Mouse (Mus musculus): ENCODE measurements around the gene Lamc1. TPM values are rescaled to one million over a fixed set of nuclear protein-coding genes. Genes with fewer than 3 reads are reported as not detected.

The Lamc1 gene
- polyA plus RNA-seq, 1 experiment from 2014 or later: 31.9 TPM

DNA sequence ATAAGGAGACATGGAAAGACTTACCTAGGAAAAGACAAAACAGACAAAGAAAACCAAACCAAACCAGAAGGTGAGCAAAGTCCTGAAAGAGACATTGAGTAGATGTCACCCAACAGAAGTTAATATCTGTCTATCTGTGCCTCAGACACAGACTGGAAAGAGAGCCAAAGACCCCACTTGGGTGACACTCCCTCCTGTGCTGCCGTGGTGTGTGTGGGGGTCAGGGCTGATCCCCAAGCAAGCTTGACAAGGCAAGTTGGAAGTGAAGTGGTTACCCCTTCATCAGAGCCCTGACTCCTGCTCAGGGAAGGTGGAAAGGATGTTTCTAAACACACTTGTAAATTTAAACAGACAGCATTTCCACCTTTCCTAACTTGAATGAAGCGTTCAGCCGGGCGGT lies 140.2 kb downstream of the Lamc1 start:
- no peaks in the 10 kb centered on the region for H3K9me3 ChIP-seq (ENCODE audit: control insufficient read depth, low read length)
- H3K27me3 ChIP-seq (replicated peaks; ENCODE audit: control insufficient read depth, insufficient read depth, low read length): peaks cover 6% of the 10 kb centered on the region; the same call in 1 of the 2 replicates
- no peaks in the 10 kb centered on the region for H3K4me1 ChIP-seq (replicated peaks; ENCODE audit: control insufficient read depth, insufficient read depth, low read length)
- no peak overlapping the region for H3K4me3 ChIP-seq (ENCODE audit: low read depth, low read length)
- 87% methylated on average over 4 of the region's 4 CpGs for WGBS
- no peak for ATAC-seq (replicated peaks; ENCODE audit: low FRiP score)
- no peak overlapping the region for H3K27ac ChIP-seq (ENCODE audit: low read depth, low read length)
- no peaks in the 10 kb centered on the region for H3K36me3 ChIP-seq (ENCODE audit: control insufficient read depth, insufficient read depth, low read length)
- H3K4me2 ChIP-seq: no peak overlapping the region
- H3K9ac ChIP-seq (ENCODE audit: low read depth, low read length): no peak overlapping the region
- no peak for DNase-seq (ENCODE audit: low spot score)

DNA sequence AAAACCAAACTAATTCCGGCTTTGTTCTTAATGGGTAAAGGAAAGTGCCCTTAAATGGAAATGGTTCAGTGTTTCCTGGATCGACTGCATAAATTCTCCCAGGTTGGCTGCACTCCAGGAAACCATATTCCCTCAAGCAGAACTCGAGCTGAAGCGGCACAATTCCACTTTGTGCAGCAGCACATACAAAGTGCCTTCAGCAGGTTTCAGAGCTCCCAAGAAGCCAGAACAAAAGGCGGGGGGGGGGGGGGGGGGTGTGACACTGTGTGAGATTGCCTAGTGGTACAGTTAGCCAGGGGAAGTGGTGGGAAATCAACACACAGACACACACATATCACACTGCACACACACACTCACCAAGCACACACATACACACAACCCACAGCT lies 140.7 kb downstream of the Lamc1 start:
- H3K4me3 ChIP-seq (ENCODE audit: low read depth, low read length): no peak overlapping the region
- WGBS: 54% methylated on average over 5 of the region's 5 CpGs
- no peaks in the 10 kb centered on the region for H3K36me3 ChIP-seq (ENCODE audit: control insufficient read depth, insufficient read depth, low read length)
- no peaks in the 10 kb centered on the region for H3K9me3 ChIP-seq (ENCODE audit: control insufficient read depth, low read length)
- H3K4me2 ChIP-seq: no peak overlapping the region
- H3K27ac ChIP-seq (ENCODE audit: low read depth, low read length): no peak overlapping the region
- DNase-seq (ENCODE audit: low spot score) (no peak), ATAC-seq (replicated peaks; ENCODE audit: low FRiP score) (no peak)
- H3K4me1 ChIP-seq (replicated peaks; ENCODE audit: control insufficient read depth, insufficient read depth, low read length): no peaks in the 10 kb centered on the region
- H3K9ac ChIP-seq (ENCODE audit: low read depth, low read length): no peak overlapping the region
- H3K27me3 ChIP-seq (replicated peaks; ENCODE audit: control insufficient read depth, insufficient read depth, low read length): peaks cover 11% of the 10 kb centered on the region

GRCm38 (mm10) chr1:153191237-153191942 lies 141.2 kb downstream of the Lamc1 start:
- no peak overlapping the region for H3K4me3 ChIP-seq (ENCODE audit: low read depth, low read length)
- no peak overlapping the region for H3K4me2 ChIP-seq
- no peaks in the 10 kb centered on the region for H3K4me1 ChIP-seq (replicated peaks; ENCODE audit: control insufficient read depth, insufficient read depth, low read length)
- H3K27ac ChIP-seq (ENCODE audit: low read depth, low read length): no peak overlapping the region
- no peaks in the 10 kb centered on the region for H3K36me3 ChIP-seq (ENCODE audit: control insufficient read depth, insufficient read depth, low read length)
- no peaks in the 10 kb centered on the region for H3K9me3 ChIP-seq (ENCODE audit: control insufficient read depth, low read length)
- DNase-seq (ENCODE audit: low spot score) (no peak), ATAC-seq (replicated peaks; ENCODE audit: low FRiP score) (no peak)
- 86% methylated on average over 15 of the region's 15 CpGs for WGBS
- no peak overlapping the region for H3K9ac ChIP-seq (ENCODE audit: low read depth, low read length)
- H3K27me3 ChIP-seq (replicated peaks; ENCODE audit: control insufficient read depth, insufficient read depth, low read length): peaks cover 16% of the 10 kb centered on the region

GRCm38 (mm10) chr1:153188081-153188480 lies 144.5 kb downstream of the Lamc1 start:
- H3K36me3 ChIP-seq (ENCODE audit: control insufficient read depth, insufficient read depth, low read length): no peaks in the 10 kb centered on the region
- H3K9me3 ChIP-seq (ENCODE audit: control insufficient read depth, low read length): no peaks in the 10 kb centered on the region
- H3K9ac ChIP-seq (ENCODE audit: low read depth, low read length): no peak overlapping the region
- no peak overlapping the region for H3K4me2 ChIP-seq
- no peak overlapping the region for H3K4me3 ChIP-seq (ENCODE audit: low read depth, low read length)
- DNase-seq (ENCODE audit: low spot score) (no peak), ATAC-seq (replicated peaks; ENCODE audit: low FRiP score) (no peak)
- H3K27ac ChIP-seq (ENCODE audit: low read depth, low read length): no peak overlapping the region
- WGBS: 61% methylated on average over 3 of the region's 3 CpGs
- 0 out of 2 replicates have a peak, but pooled peaks cover 2% of the 10 kb centered on the region for H3K4me1 ChIP-seq (replicated peaks; ENCODE audit: control insufficient read depth, insufficient read depth, low read length)
- H3K27me3 ChIP-seq (replicated peaks; ENCODE audit: control insufficient read depth, insufficient read depth, low read length): peaks cover 39% of the 10 kb centered on the region

DNA sequence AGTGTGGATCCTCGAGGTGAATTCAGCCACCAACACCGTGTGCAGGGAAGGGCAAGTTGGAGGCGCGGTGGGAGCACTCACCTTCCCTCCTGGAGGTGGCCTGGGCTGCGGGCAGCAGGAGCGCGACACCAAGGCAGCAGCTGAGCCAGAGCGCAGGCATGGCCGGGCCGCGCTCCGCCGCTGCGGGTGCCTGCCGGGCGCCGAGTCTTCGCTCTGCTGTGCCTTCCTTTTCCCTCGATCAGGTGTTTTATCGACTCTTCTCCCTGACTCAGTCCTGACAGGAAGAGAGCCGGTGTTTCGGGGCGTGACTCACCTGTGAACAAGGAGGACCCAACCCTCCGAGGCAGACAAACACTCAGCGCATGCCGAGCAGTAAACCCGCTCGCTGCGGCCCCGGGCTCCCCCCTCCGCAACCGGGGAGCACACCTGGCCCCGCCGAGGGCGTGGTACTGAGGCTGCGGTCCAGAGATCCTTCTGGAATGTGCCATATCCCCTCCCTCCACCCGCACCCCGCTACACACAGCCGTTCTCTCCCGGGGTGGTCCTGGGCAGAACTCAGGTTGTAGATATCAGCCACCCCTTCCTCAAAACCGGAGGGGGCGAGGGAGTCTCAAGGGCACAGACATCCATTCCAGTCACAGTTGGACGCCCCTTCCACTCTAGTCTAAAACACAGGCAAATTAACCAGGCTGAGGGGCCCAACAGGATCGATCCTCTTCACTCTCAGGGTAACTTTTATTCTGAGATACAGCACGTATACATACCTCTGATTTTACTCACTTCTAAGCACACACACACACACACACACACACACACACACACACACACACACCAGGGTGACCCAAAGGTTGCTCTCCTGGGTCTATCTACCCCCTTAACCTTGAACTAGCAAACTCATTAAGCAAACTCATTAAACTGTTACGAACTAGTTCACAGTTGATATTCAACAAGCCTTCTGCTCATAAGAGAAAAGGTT lies 146.5 kb downstream of the Lamc1 start, which contains the start of gene Lamc2:
TSS of gene Lamc2 (minus strand) at position 620 of the 976 bp plus-strand sequence.
- no peaks in the 10 kb centered on the region for H3K9me3 ChIP-seq (ENCODE audit: control insufficient read depth, low read length)
- peak within 1 kb of the TSS; percentile 1; the same call in 1 of the 2 replicates for H3K9ac ChIP-seq (ENCODE audit: low read depth, low read length)
- H3K4me3 ChIP-seq (ENCODE audit: low read depth, low read length): peak within 1 kb of the TSS; percentile 27
- DNase-seq (ENCODE audit: low spot score) (peak; percentile 34), ATAC-seq (replicated peaks; ENCODE audit: low FRiP score) (no peak)
- H3K4me2 ChIP-seq: peak within 1 kb of the TSS; percentile 71
- H3K36me3 ChIP-seq (ENCODE audit: control insufficient read depth, insufficient read depth, low read length): no peaks in the 10 kb centered on the region
- 3% methylated on average over 46 of the region's 46 CpGs for WGBS
- no peak within 1 kb of the TSS for H3K27ac ChIP-seq (ENCODE audit: low read depth, low read length)
- H3K4me1 ChIP-seq (replicated peaks; ENCODE audit: control insufficient read depth, insufficient read depth, low read length): 0 out of 2 replicates have a peak, but pooled peaks cover 2% of the 10 kb centered on the region
- peaks cover 39% of the 10 kb centered on the region for H3K27me3 ChIP-seq (replicated peaks; ENCODE audit: control insufficient read depth, insufficient read depth, low read length)

DNA sequence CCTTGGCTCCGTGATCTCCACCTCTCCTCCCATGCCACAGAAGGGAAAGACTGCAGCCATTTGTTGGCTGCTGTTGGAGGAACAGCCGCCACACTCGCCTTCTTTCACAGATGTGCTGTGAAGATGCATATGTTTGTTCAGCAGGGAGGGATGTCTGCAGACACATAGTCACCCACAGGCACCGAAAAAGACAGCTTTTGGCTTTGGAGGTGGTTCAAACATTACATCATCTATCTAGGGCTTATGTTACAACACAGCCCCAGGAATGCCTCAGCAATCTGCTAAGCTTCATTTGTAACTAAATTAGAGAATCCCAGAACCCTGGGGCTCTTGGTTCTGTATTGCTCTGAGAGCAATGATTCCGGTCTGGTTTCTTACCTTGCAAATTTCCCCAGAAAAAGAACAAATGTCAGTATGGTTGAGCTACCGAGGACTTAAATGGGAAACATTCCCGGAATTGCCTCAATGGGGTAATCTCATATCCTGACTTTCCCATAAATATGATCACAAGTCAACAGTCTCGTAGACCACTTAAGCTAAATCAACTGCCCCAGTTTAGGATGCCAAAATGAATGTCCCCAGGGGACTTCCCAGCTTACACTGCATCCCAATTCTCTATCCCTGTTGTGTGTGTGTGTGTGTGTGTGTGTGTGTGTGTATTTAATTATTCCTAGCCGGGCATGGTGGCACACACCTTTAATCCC lies 151.8 kb downstream of the Lamc1 start:
- H3K36me3 ChIP-seq (ENCODE audit: control insufficient read depth, insufficient read depth, low read length): no peaks in the 10 kb centered on the region
- H3K27me3 ChIP-seq (replicated peaks; ENCODE audit: control insufficient read depth, insufficient read depth, low read length): peaks cover 16% of the 10 kb centered on the region
- no peak overlapping the region for H3K4me2 ChIP-seq
- ATAC-seq (replicated peaks; ENCODE audit: low FRiP score) (no peak), DNase-seq (ENCODE audit: low spot score) (no peak)
- H3K4me1 ChIP-seq (replicated peaks; ENCODE audit: control insufficient read depth, insufficient read depth, low read length): no peaks in the 10 kb centered on the region
- WGBS: 60% methylated on average over 9 of the region's 9 CpGs
- H3K9me3 ChIP-seq (ENCODE audit: control insufficient read depth, low read length): no peaks in the 10 kb centered on the region
- H3K4me3 ChIP-seq (ENCODE audit: low read depth, low read length): no peak overlapping the region
- H3K27ac ChIP-seq (ENCODE audit: low read depth, low read length): no peak overlapping the region
- H3K9ac ChIP-seq (ENCODE audit: low read depth, low read length): no peak overlapping the region

- 74% methylated on average over 4 of the region's 4 CpGs for WGBS
- no peaks in the 10 kb centered on the region for H3K4me1 ChIP-seq (replicated peaks; ENCODE audit: control insufficient read depth, insufficient read depth, low read length)
- no peak overlapping the region for H3K9ac ChIP-seq (ENCODE audit: low read depth, low read length)
- DNase-seq (ENCODE audit: low spot score) (no peak), ATAC-seq (replicated peaks; ENCODE audit: low FRiP score) (no peak)
- H3K4me3 ChIP-seq (ENCODE audit: low read depth, low read length): no peak overlapping the region
- H3K36me3 ChIP-seq (ENCODE audit: control insufficient read depth, insufficient read depth, low read length): no peaks in the 10 kb centered on the region
- H3K27me3 ChIP-seq (replicated peaks; ENCODE audit: control insufficient read depth, insufficient read depth, low read length): peaks cover 11% of the 10 kb centered on the region
- H3K9me3 ChIP-seq (ENCODE audit: control insufficient read depth, low read length): no peaks in the 10 kb centered on the region
- H3K27ac ChIP-seq (ENCODE audit: low read depth, low read length): no peak overlapping the region
- no peak overlapping the region for H3K4me2 ChIP-seq
Observed at GRCm38 (mm10) chr1:153180160-153180559, 152.4 kb downstream of the Lamc1 start.

- Histone ChIP-seq H3K27me3 (replicated peaks; ENCODE audit: control insufficient read depth, insufficient read depth, low read length) (no peaks in the 10 kb centered on the region), H3K4me1 (replicated peaks; ENCODE audit: control insufficient read depth, insufficient read depth, low read length) (peaks cover 4% of the 10 kb centered on the region), H3K36me3 (ENCODE audit: control insufficient read depth, insufficient read depth, low read length) (no peaks in the 10 kb centered on the region), H3K9ac (ENCODE audit: low read depth, low read length) (no peak overlapping the region), H3K4me3 (ENCODE audit: low read depth, low read length) (no peak overlapping the region), H3K4me2 (no peak overlapping the region), H3K9me3 (ENCODE audit: control insufficient read depth, low read length) (no peaks in the 10 kb centered on the region), H3K27ac (ENCODE audit: low read depth, low read length) (no peak overlapping the region)
- no peak for ATAC-seq (replicated peaks; ENCODE audit: low FRiP score)
- 60% methylated on average over 12 of the region's 12 CpGs for WGBS
- DNase-seq (ENCODE audit: low spot score): no peak
Observed at GRCm38 (mm10) chr1:153174801-153175200, 157.8 kb downstream of the Lamc1 start.

Measured in liver, embryonic 11.5 days (tissue).